Mouse (Mus musculus): Measurements from ENCODE around the gene Mx1.

Mx1 gene

DNA sequence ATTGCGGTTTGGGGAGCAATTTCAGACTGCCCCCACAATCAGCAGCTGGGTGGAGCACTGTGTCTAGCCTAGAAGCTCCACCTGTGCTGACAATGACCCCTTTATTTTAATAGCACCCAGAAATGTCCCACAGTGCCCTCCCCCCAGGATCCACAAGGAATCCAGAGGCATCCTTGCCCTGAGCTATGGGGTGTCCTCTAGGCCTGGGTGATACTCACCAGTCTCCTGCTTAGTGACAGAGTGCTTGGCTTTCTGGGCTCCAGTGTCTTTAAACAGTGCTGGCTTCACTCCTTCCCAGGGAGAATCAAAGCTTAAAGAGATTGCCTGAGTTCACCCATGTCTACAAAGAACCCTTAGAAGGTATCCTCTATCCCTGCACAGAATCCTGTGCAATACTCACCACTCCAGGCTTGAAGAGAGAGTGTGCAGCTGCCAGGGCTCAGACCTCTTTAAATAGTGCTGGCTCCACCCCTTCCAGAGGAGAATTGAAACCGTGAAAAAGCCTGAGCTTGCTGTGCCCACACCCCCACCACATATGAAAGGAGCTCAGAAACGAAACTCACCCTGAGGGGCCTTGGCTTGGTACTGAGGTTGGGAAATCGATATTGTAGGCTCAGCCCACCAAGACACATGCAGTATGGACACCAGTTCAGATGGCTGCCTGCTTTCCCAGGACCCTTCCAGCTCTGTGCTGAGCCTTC, at the start of gene Mx1:
Gene Mx1, minus strand, starts transcription at position 427 of the 701 bp plus-strand sequence.
- peak; percentile 49 for DNase-seq

DNA sequence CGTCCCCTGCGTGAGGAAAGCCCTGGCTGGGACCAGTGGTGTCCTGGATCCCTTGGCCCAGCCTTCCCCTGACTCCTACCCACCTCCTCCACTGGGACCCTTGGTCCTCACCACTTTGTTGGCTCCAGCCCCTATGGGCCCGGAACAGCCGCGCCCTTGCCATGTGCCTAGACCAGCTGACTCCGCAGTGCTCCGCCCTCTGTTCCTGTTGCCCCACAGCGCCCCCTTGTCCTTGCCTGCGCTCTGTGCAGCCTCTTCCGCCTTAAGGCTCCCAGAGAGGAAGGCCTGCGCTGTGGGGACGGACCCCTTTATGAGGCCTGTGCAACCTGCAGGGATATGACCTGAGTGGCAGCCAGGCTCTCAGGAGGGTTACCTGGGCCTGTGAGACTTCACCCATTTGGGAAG, 49.6 kb upstream of the Mx1 start:
- DNase-seq, result no peak

- peak; percentile 21 for DNase-seq
Measured at GRCm38 (mm10) chr16:97511495-97511894, 48.8 kb upstream of the Mx1 start.

DNA sequence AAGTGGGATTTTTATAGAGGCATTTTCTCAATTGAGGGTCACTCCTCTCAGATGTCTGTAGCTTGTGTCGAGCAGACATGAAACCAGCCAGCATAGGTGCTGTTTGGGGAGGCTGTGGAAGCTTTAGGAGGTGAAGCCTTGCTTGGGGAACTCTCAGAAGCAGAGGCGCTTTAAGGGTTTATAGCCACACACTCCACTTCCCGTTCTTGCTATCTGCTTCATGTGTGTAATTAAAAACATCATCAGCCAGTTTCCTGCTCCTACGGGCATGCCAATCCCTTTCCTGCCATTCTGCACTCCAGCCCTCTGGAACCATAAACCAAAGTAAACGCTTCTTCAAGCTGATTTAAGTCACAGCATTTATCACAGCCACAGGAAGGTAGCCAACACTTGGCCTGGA, 48.1 kb upstream of the Mx1 start:
- DNase-seq, result no peak

GRCm38 (mm10) chr16:97507783-97508182, 45.1 kb upstream of the Mx1 start:
- DNase-seq, result no peak

DNA sequence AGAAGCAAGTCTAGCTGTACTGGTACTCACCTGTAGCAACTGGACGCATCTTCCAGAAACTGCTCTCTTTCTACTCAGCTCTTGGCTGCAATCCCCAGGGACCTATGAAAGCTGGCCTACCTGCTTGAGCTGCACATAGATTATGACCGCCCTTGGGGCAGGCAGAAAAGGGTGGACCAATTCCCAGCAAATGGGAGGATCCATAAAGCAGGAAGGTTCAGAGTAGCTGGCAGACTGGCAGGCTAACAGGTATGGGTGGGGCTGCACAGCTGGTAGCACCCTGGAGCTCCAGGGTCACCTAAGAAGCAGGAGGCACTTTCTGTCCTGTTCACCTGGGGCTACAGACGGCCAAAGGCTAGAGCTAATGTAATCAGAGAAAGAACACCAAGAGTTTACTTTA, 42.1 kb upstream of the Mx1 start:
- DNase-seq, result no peak

GRCm38 (mm10) chr16:97503849-97504248, 41.1 kb upstream of the Mx1 start:
- no peak for DNase-seq

DNA sequence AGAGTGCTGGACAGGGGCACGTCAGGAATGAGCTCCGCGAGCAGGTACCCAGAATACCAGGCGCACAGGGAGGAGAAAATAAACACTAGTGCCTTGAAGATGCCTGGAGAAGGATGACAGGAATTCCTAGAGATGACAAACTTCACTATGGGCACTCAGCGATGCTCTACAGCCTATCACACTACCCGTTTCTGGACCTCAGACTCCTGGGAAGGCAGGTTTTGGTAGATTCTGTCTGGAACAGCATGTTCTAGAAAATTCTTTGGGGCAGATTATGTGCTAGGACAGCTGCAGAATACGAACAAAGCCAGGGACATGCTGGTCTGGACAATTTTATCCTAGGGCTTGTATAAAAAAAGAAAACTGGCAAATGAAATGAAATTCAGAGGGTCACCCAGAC, 38.2 kb upstream of the Mx1 start:
- no peak for DNase-seq

DNA sequence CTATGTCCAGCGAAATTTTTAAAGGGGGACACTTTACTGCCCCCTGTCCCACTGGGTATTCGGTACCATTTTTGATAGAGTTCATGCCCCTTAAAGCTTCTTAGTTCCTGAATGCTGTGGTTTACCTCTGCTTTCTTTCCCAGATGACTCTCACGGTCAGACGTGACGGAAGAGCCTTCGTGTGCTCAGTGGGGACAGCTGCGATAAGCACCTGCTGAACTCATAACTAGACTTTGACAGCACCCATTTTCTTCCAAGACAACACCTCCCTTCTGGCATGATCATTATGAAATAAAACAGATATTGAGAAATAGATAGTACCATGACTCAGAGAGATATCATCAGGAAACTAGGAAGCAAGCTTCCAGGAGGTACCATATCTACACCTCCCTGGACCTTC, 36.7 kb upstream of the Mx1 start:
- DNase-seq, result no peak

DNA sequence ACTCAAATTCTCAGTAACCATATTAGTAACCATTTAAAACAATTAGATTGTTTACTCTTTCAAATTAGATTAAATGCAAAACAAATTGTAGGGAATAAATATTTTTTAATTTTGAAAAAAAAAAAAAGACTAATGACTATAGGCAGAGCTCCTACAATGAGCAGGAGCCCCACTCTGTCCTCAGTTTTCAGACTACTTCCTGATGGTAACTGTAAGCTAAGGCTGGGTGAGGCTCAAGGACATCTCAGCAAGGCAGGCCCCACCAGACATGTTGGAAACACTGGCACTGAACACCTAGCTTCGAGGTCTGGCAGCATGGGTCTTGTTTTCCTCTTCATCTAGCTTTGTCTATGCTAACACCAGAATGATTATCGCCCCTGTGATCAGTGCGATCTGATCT, 35.4 kb upstream of the Mx1 start:
- no peak for DNase-seq

DNA sequence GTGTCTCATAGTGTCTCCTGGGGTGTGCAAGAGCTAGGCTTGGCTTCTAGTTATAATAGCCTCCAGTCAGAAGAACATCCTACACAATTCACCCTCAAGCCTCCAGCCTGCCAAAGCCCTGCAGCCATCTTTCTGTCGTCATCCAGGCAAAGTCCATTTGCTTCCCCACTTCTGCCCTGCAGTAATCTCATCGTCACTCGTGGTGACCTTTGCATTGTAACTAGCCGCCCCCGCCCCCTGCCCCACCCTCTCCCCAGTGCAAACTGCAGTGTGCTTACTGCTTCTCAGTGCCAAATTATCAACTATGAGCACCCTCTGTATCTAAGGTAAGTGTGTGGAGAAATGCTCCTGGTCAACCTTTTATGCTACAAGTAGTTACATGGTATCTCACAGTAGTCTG, 35.0 kb upstream of the Mx1 start:
- no peak for DNase-seq

DNA sequence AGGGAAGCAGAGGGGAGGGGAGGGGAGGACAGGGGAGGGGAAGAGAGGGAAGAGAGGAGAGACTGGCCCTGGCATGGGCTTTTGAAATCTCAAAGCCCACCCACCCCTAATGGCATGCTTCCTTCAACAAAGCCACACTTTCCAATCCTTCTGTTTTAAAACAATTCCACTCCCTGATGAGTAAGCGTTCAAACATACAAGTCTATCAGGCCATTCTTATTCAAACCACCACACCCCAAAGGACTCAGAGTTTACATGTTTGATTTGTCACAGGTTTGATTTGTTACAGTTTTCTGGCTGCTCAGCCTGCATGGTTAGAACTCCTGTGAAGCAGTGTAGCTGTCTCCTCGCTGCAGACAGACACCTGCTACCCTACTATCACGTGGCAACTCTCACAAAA, 33.3 kb upstream of the Mx1 start:
- DNase-seq, result no peak

DNA sequence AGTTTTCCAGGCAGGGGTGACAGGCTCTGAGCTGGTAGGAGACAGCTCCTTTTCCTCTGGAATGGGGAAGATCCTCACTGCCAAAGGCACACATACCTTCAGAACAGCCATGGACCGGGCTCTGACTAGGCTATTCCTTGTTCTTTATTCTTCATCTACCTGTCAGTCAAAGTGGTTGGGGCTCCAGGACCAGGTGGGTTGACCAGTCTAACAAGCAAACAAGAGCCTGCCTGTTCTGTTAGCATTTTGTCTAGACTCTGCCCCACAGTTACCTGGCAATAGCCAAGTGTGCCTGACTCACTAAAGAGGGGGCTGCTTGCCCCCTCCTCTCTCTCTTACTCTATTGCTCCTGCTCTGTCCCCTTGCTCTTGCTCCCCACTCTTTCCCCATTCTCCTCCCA, 29.7 kb upstream of the Mx1 start:
- DNase-seq, result no peak

- no peak for DNase-seq
Measured at GRCm38 (mm10) chr16:97478655-97479054, 15.9 kb upstream of the Mx1 start.

DNA sequence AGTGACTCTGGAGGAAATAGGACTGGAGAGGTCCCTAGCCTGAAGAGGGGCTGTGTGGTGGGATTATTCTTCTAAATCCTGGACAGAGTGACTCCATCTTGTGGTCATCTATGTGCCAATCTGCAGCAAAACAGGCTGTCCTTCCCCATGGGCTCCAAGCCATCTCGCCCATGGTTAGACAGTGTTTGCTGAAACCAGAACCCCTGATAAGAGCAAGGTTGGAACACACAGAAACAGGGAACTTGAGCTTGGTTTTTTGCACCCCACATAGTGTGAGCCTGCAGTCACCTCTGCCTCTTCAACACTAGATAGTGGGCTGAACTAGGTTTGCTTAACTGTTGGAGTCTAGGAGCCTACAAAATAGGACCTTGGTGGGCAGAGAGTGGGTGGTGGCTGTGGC, 13.8 kb upstream of the Mx1 start:
- DNase-seq, result no peak

DNA sequence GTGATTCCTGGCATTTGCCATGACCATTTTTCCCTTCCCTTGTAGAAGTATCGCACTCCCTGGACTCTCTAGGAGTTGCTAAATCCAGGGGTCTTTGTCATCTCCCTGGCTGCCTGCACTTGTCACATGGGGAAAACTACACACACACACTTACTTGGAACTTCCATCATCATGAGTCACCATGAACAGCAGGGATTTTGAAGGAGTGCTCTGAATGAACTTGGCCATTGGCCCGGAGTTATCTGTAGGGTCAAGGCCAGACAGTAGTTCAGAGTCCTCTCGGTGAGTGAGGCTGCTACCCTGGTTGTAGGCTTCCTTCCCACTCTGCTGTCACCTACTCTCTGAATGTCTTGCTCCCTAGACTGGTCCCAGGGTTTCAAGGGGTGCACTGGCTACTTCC, 12.9 kb upstream of the Mx1 start:
- no peak for DNase-seq

DNA sequence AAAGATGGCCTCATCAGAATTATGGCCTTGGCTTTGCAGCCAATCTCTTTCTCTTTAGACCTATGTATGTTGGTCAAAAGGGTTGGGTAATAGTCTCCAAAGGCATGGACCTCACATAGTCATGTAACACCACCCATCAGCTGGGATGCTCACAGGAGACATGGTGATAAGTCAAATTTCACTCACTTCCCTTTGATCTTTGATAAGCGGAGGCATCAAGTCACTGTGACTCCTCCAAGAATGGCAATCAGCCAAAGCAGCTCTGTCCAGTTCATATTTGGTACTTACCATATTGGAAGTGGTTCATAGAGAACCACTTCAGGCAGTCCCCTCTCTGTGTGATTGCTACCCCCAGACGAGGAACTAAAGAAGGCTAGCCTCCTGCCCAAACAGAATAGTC, 12.0 kb upstream of the Mx1 start:
- DNase-seq, result no peak

DNA sequence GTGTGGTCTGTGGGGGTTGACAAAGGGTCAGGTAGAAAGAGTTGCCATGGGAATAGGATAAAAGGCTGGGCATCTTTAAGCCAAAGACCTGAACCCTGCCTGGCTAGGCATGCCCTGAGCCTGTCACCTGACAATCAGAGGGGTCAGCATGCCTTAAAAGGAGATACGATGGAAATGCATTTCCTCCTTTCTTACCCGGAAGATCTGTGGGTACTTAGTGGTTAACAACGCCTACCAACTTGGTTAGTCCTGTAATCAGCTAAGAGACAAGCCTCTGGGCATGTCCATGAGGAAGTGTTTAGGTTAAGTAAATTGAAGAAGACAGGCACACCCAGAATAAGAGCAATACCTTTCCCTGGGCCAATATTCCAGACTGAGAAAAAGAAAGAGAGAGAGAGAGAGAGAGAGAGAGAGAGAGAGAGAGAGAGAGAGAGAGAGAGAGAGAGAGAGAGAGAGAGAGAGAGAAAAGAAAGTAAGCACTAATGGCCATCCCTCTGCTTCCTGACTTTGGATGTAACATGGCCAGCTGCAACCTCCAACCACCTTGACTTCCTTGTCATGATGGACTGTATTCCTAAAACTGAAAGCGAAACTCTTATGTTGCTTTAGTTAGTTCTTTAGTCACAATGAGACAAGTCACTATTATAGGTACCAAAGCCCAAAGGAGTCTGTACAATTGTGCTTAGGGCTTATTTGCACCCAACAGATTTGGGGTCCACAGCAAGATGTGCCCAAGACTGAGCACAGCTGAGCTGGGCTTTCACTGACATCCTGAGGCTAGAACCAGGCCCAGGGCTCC, 5.5 kb upstream of the Mx1 start:
- peak; percentile 26 for DNase-seq

- no peak for DNase-seq
Measured at GRCm38 (mm10) chr16:97467472-97467871, 4.8 kb upstream of the Mx1 start.

DNA sequence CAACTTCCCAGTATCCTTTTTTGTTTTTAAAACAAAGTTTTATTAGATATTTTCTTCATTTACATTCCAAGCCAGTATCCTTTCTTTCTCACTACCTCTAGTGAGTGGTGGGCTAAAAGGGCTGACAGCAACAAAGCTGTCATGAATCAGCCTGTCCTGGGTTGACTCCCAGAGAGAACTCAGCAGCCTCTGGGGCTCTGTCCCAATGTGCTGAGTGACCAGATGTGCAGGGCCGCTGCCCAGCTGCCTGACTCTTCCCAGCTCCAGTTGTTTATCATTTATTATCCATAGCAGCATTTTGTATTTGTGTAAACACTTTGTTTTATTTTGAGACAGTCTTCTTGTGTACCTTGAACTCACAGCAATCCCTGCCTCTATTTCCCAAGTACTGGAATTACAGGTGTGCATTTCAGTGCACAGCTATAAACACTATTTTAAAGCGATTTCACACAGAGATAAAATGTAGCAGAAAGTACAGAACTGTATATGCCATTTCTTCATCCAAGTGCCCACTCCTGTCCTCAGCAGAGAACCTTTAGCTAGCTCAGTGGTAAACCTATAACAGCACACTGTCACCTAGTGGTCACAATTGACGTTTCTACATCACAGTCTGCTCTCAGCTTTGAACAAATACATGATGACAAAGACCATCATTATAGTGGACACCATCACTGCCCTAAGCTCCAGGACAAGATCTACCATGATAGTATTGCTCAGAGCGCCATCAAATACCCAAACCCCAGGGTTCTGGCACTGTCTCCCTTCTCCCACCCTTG, 3.7 kb upstream of the Mx1 start:
- DNase-seq, result peak; percentile 33

DNA sequence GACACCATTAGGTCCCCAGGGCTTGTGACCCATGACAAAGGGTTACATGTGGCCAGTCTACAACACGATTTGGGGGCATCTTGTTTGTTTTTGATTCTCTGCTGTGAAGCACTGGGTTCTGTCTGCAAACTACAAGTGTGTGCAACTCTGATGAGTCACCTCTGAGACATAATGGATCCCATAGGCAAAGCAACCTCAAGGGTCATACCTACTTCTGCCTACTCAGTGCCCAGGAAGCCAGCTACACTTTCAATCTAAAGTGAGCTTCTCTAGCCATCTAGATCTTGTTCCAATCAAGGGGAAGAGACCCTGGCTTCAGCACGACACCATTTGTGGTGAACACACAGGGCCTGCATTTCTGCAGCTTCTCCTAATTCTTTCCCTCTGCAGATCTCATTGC, 1.4 kb downstream of the Mx1 start:
- no peak for DNase-seq

DNA sequence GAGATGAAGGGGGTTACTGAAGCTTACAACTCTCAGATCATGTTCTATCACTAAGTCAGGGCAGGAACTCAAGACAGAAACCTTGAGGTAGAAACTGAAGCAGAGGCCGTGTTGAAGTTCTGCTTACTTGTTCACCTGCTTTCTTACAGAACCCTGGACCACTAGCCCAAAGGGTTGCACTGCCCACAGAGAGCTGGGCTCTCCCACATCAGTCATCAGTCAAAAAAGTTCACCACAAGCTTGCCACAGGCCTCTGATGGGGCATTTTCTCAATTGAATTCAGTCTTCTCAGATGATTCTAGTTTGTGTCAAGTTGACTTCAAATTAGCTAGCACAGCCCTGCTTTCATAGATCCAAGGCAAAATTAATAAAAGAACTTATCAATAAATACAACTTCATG, 2.9 kb downstream of the Mx1 start:
- DNase-seq, result no peak

- DNase-seq, result no peak
Measured at GRCm38 (mm10) chr16:97447386-97447785, 15.3 kb downstream of the Mx1 start.

All from lung, postnatal 36 days (tissue).